Mouse (Mus musculus) embryo, embryonic 9.5 days (tissue): Measurements from ENCODE around the gene Tmem169.
"Not testable (repeated sequence)": the region's sequence is repeated elsewhere in the genome, so short reads cannot be mapped to it uniquely, and the experiment has no call there.

Source experiments
- DNase-seq: peaks from one replicate; pipeline ENCODE4 v3.0.0-alpha.2; 2017; ENCODE audit errors: extremely low spot score

Tmem169 gene

GRCm38 (mm10) chr1:72283992-72284485, at the start of gene Tmem169, which contains the start of gene Pecr:
TSS of gene Tmem169 (plus strand) at chr1:72284369.
TSS of gene Pecr (minus strand) at chr1:72284314.
- peak; percentile 97 for DNase-seq

- peak; percentile 88 for DNase-seq
Observed at GRCm38 (mm10) chr1:72236363-72237006, 47.7 kb upstream of the Tmem169 start.

- peak; percentile 67 for DNase-seq
Observed at GRCm38 (mm10) chr1:72237007-72237775, 47.0 kb upstream of the Tmem169 start.

- DNase-seq = no peak
Observed at GRCm38 (mm10) chr1:72238016-72238580, 46.1 kb upstream of the Tmem169 start.

- DNase-seq = not testable (repeated sequence)
Observed at GRCm38 (mm10) chr1:72239113-72239512, 45.1 kb upstream of the Tmem169 start.

- DNase-seq = no peak
Observed at GRCm38 (mm10) chr1:72242581-72243143, 41.5 kb upstream of the Tmem169 start.

- DNase-seq = peak; percentile 97
Observed at GRCm38 (mm10) chr1:72243656-72244316, 40.4 kb upstream of the Tmem169 start.

GRCm38 (mm10) chr1:72244317-72245036, 39.7 kb upstream of the Tmem169 start:
- peak; percentile 88 for DNase-seq

GRCm38 (mm10) chr1:72248226-72248737, 35.9 kb upstream of the Tmem169 start:
- not testable (repeated sequence) for DNase-seq

GRCm38 (mm10) chr1:72251806-72252205, 32.4 kb upstream of the Tmem169 start:
- DNase-seq = no peak

- no peak for DNase-seq
Observed at GRCm38 (mm10) chr1:72253881-72254491, 30.2 kb upstream of the Tmem169 start.

GRCm38 (mm10) chr1:72254545-72255061, 29.6 kb upstream of the Tmem169 start:
- peak; percentile 95 for DNase-seq

- DNase-seq = peak; percentile 94
Observed at GRCm38 (mm10) chr1:72255062-72255853, 28.9 kb upstream of the Tmem169 start.

- no peak for DNase-seq
Observed at GRCm38 (mm10) chr1:72255854-72256175, 28.4 kb upstream of the Tmem169 start.

- no peak for DNase-seq
Observed at GRCm38 (mm10) chr1:72256381-72257256, 27.6 kb upstream of the Tmem169 start.

GRCm38 (mm10) chr1:72263099-72263498, 21.1 kb upstream of the Tmem169 start:
- DNase-seq = no peak

GRCm38 (mm10) chr1:72278085-72278484, 6.1 kb upstream of the Tmem169 start:
- no peak for DNase-seq

GRCm38 (mm10) chr1:72282604-72283003, 1.6 kb upstream of the Tmem169 start:
- DNase-seq = no peak
